Mouse (Mus musculus) NIH3T3 (cell line): ENCODE data around the gene Atat1.
"Not testable (repeated sequence)": the region's sequence is repeated elsewhere in the genome, so short reads cannot be mapped to it uniquely, and the experiment has no call there.

ENCODE experiments used
- DNase-seq: peaks from one replicate; pipeline ENCODE4 v3.0.0-alpha.2; 2012; ENCODE audit warnings: low read depth

Atat1 gene

DNA sequence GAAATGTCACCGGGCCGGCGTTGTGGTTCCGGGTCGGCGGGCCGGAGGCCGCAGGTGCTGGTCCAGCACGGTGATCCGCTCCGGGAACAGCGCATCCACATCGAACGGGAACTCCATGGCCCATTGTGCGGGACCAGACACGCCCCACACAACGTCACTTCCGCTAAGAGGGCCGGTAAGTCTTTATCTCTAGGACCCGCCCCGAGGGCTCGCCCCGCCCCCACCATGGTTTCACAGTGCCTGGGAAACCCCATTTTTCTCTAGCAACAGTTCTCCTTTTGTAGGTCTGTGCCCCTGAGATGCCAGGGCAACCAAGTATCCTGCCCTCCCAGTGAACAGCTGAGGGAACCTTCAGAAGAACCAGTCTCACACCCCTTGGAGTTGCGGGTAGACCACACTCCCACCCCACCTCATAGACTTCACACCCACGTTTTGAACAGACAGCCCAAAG, at the start of gene Atat1:
Atat1 (minus strand) TSS at position 157 of the 451 bp plus-strand sequence.
- peak; percentile 98 for DNase-seq

- no peak for DNase-seq
Measured at GRCm38 (mm10) chr17:35958533-35959223, 48.8 kb upstream of the Atat1 start.

- no peak for DNase-seq
Measured at GRCm38 (mm10) chr17:35954665-35955064, 44.8 kb upstream of the Atat1 start.

DNA sequence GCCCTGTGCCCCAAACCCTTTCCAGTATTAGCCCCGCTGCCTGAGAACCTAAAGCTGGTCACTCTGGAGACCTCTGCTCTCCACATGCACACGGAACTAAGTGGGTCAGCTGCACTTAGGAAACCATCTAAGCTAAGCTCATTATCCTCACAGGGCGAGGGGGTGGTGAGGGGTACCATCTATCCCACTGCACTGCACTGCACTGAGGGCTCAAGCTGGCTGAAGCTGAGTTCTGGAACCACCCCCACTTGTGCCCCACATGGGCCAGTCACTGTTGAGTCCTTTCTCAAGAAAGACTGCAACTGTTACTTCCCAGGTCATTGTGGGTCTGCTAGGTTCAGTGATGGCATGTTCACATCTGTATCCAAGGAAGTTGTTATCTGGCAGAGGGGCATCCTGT, 42.7 kb upstream of the Atat1 start:
- not testable (repeated sequence) for DNase-seq

DNA sequence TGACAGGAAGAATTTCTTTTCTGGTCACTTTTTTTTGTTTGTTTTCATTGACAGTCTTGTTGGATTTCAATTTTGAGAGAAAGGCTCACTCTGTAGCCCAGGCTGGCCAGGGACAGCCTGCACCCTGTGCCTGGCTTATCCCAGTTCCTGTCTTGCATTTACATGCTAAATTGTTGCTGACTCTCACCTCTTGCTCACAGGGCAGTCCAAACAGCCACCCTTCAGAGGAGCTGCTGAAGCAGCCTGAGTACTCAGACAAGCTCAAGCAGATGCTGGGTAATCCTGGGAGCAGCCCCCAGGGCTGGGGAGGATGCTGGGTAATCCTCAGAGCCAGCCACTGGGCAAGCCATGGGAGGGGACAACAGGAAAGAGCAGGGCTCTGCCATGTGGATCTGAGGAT, 41.1 kb upstream of the Atat1 start:
- not testable (repeated sequence) for DNase-seq

DNA sequence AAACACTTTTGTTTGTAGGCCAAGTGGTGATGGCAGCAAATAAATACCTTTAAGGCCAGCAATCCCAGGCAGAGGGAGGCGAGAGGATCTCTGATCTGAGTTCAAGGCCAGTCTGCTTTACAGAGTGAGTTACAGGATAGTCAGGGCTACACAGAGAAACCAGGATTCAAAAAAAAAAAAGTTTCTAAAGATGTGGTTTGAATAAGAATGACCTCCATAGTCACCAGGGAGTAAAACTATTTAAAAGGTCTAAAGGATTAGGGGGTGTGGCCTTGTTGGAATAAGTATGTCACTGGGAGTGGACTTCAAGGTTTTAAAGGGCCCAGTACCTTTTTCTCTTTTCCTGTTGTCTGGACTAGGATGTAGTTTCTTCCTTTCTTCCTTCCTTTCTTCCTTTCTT, 30.1 kb upstream of the Atat1 start:
- peak; percentile 56 for DNase-seq

- DNase-seq = no peak
Measured at GRCm38 (mm10) chr17:35939108-35939507, 29.2 kb upstream of the Atat1 start.

- peak; percentile 83 for DNase-seq
Measured at GRCm38 (mm10) chr17:35937700-35938348, 27.9 kb upstream of the Atat1 start.

- DNase-seq = not testable (repeated sequence)
Measured at GRCm38 (mm10) chr17:35935763-35936162, 25.9 kb upstream of the Atat1 start.

DNA sequence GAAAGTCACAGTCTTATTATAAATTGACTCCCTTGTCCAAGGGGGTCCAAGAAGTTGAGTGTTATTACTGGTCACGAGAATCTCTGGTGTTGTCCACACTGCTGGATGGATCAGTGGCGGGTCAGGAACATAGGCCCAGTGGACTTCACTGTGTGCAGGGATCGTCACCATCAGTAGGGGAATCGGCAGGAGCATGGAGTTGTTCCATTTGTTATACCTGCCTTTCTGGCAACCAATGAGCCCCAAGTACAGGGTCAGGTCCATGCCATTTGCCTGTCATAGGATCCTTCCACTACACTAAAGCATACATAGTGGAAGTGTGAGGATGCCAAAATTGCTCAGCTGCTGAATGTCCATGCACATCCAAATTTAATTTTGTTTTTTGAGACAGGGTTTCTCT, 22.7 kb upstream of the Atat1 start:
- no peak for DNase-seq

GRCm38 (mm10) chr17:35930627-35931026, 20.8 kb upstream of the Atat1 start:
- no peak for DNase-seq

DNA sequence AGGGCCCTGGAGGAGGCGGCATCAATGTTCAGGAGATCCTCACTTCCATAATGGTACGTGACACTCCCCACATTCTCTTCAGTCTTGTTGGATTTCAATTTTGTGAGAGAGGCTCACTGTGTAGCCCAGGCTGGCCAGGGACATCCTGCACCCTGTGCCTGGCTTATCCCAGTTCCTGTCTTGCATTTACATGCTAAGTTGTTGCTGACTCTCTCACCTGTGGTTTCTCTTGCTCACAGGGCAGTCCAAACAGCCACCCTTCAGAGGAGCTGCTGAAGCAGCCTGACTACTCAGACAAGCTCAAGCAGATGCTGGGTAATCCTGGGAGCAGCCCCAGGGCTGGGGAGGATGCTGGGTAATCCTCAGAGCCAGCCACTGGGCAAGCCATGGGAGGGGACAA, 19.7 kb upstream of the Atat1 start:
- DNase-seq = no peak

DNA sequence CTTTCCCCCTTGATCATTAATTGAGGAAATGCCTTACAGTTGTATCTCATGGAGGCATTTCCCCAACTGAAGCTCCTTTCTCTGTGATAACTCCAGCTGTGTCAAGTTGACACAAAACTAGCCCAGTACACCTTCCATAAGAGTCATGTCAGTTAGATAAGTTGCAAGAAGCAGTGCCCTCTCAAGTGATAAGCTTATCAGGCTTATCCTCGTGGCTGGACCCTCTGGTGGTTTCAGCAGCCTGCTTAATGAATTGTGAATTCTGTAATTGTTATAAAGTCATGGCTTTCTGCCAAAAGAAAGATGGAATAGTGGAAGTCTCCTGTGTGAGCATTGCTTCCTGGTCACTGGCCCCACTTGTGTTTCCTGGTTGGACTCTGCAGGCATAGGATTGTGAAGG, 17.6 kb upstream of the Atat1 start:
- no peak for DNase-seq

DNA sequence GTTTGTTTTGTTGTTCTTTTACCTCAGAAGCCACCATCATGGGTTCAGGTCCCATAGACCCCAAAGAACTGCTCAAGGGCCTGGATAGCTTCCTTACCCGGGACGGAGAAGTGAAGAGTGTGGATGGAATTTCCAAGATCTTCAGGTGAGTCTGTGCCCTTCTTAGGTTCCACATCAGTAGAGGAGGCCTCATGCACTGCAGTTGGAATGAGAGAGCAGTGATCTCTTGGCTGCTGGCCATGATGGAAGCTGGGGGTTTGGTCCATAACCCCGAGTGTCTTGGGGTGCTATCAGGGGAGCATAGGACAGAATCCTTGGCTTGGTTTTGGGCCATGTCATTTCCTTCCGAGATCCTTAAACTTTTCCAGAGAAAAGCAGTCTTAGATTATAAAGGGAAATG, 13.4 kb upstream of the Atat1 start:
- no peak for DNase-seq

GRCm38 (mm10) chr17:35922566-35922965, 12.7 kb upstream of the Atat1 start:
- peak; percentile 43 for DNase-seq

GRCm38 (mm10) chr17:35921710-35922109, 11.8 kb upstream of the Atat1 start:
- no peak for DNase-seq

DNA sequence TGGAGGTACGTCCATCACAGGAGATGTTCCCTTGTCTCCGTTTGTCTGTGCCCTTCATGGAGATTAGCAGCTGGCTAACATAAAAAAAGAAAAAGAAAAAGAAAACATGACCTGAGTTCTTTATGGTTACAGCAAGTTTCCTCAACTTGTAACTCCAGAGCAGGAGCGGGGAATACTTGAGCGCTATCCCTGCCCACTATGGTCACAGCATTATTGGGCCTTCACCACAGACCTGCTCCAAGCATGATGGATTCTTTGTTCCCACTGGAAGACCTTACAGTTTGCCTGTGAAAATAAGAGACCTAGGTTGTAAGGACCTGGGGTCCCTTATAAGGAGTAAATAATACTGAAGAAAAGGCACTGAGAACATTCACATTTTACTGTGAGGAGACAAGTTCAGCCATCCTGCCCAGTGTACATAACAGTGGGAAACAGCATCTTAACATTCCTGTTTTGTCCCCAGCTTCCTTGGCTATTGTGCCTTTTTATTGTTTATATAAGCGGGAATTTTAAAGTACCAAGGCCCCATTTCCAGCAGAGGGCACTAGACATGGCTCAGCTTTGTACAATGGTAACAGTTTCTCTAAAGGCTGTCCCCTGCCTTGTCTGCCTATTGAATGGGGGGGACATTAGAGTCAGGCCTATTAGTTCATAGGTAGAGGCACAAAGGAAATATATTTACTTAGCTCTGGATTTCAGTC, 11.1 kb upstream of the Atat1 start:
- DNase-seq = peak; percentile 70

GRCm38 (mm10) chr17:35920384-35920783, 10.5 kb upstream of the Atat1 start:
- no peak for DNase-seq

DNA sequence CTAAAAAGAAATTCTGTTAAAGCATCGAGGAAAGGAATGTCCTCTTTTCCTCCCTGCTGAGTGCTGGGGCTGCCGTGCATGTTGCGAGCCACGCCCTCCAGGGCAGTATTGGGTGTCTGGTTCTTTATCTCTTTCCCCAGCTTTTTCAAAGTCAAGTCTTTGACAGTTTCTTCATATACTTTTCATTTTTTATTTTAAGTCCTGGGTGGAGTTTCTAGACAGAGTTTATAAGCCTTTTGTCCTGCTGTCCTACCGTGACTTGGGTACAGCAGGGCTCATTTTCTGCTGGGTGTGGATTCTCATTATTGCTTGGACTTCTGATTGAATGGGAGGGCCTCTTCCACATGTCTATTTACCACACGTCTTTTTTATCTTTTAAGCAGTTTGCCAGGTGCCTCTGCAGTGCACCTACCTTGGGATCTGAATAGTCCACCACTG, 10.0 kb upstream of the Atat1 start:
- DNase-seq = no peak

DNA sequence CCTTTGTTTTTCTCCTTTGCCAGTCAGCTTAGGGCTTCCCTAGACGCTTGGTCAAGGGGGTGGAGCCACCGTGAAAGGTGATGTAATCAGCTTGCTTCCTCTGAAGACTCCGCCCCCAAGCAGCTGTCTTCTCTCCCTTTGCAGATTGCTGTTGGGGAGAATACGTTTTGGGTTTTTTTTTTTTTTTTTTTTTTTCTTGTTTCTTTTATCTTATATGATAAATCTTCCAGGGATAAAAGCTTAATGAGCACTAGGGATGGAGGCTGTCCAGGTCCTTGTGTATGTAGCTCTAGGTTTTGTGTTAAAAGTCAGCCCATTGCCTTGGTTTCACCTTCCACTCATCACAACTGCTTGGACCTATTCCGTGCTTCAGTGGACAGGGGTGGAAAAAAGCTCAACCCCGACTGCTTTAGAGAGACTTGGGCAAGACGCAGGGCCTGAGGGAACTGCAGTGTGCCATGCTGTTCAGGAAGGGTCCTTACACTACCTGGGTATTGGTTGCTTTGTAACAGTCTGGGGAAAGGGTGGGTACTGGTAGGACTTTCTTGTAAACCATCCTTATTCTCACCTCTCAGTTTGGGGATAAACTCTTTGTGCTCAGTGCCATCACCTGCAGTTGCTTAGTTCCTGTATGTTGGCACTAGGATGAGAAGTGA, 9.3 kb upstream of the Atat1 start:
- DNase-seq = peak; percentile 99

DNA sequence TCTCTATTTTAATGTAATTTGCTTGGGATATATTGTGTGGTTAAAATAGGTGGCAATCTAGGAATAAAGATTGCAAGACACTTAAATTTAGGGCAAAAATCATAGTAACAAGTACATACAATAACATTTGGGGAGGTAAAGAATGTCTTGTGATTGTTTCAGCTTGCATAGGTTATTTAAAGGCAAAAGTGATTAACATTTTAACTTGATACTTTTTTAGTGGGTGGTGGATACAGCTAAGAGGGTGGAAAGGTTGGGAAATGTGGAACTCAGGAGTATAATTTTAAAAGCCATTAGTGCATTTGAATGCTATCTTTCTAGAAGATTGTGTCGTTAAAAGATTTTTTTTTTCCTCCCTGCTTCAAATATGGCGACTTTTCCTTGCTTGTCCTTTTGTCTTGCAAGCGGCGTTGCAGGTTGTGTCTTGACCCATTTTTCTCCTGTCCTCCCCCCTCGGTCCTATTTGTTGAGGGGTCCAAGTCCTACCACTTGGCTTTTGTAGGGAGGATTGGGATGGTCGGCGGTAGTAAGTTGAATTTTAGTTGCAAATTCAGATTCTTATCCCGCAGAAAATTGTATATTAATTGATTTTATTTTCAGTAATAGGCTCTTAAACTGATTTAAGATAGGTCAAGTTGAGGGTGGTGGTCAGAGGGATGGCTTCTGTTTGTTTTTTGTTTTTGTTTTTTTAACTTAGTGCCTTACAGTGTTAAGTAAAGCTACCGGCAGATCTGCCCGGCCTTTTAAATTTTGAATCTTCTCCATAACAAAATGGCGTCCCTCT, 8.6 kb upstream of the Atat1 start:
- DNase-seq = peak; percentile 75
